Mouse (Mus musculus) R1 (cell line): ENCODE measurements around the gene Akap5.

ENCODE experiments used
- DNase-seq: peaks from one replicate; pipeline ENCODE4 v3.0.0-alpha.2; 2018; ENCODE audit warnings: low read depth, low spot score

The Akap5 gene

GRCm38 (mm10) chr12:76324679-76325431 lies at the start of gene Akap5:
Gene Akap5, plus strand, starts transcription at chr12:76324891.
- peak; percentile 79 for DNase-seq

- no peak for DNase-seq
Observed at GRCm38 (mm10) chr12:76278209-76278608, 46.5 kb upstream of the Akap5 start.

- no peak for DNase-seq
Observed at GRCm38 (mm10) chr12:76280556-76280955, 44.1 kb upstream of the Akap5 start.

- no peak for DNase-seq
Observed at GRCm38 (mm10) chr12:76281111-76281660, 43.5 kb upstream of the Akap5 start.

- DNase-seq = peak; percentile 50
Observed at GRCm38 (mm10) chr12:76282132-76282531, 42.6 kb upstream of the Akap5 start.

GRCm38 (mm10) chr12:76282532-76283173 lies 42.0 kb upstream of the Akap5 start:
- DNase-seq = no peak

- DNase-seq = no peak
Observed at GRCm38 (mm10) chr12:76285418-76285817, 39.3 kb upstream of the Akap5 start.

GRCm38 (mm10) chr12:76287986-76288385 lies 36.7 kb upstream of the Akap5 start:
- DNase-seq = no peak

GRCm38 (mm10) chr12:76288494-76288893 lies 36.2 kb upstream of the Akap5 start:
- no peak for DNase-seq

GRCm38 (mm10) chr12:76289428-76289827 lies 35.3 kb upstream of the Akap5 start:
- DNase-seq = no peak

GRCm38 (mm10) chr12:76290271-76290670 lies 34.4 kb upstream of the Akap5 start:
- DNase-seq = peak; percentile 56

- DNase-seq = peak; percentile 71
Observed at GRCm38 (mm10) chr12:76293192-76293591, 31.5 kb upstream of the Akap5 start.

GRCm38 (mm10) chr12:76297830-76298229 lies 26.9 kb upstream of the Akap5 start:
- DNase-seq = no peak

GRCm38 (mm10) chr12:76299361-76299906 lies 25.3 kb upstream of the Akap5 start:
- no peak for DNase-seq

- no peak for DNase-seq
Observed at GRCm38 (mm10) chr12:76300367-76300766, 24.3 kb upstream of the Akap5 start.

GRCm38 (mm10) chr12:76303474-76303873 lies 21.2 kb upstream of the Akap5 start:
- no peak for DNase-seq

GRCm38 (mm10) chr12:76304199-76304598 lies 20.5 kb upstream of the Akap5 start:
- DNase-seq = no peak

- no peak for DNase-seq
Observed at GRCm38 (mm10) chr12:76305107-76305506, 19.6 kb upstream of the Akap5 start.

GRCm38 (mm10) chr12:76306852-76307561 lies 17.7 kb upstream of the Akap5 start:
- DNase-seq = no peak

GRCm38 (mm10) chr12:76307964-76308363 lies 16.7 kb upstream of the Akap5 start:
- DNase-seq = no peak

GRCm38 (mm10) chr12:76308436-76308835 lies 16.3 kb upstream of the Akap5 start:
- no peak for DNase-seq

- DNase-seq = no peak
Observed at GRCm38 (mm10) chr12:76310007-76310406, 14.7 kb upstream of the Akap5 start.
